Mouse (Mus musculus) lung, embryonic 14.5 days (tissue): ENCODE measurements around the gene Pde4d. TPM values are rescaled to one million over a fixed set of nuclear protein-coding genes. Genes with fewer than 3 reads are reported as not detected.

Experiments
- ATAC-seq: fragments of 200-750 bp; cut with Nextera tagmentation; 2 replicates; pipeline ENCODE4 v1.8.0; 2017; ENCODE audit warnings: mild to moderate bottlenecking, moderate TSS enrichment, moderate library complexity; ENCODE audit not compliant: insufficient read depth
- DNase-seq: peaks from one replicate; pipeline ENCODE4 v3.0.0-alpha.2; 2015
- H3K27ac ChIP-seq: fragments of 300-500 bp; sonication (generic); 2 replicates; pipeline ENCODE4 v1.5.1; 2014; ENCODE audit warnings: low read depth, mild to moderate bottlenecking, moderate library complexity
- H3K27me3 ChIP-seq: fragments of 300-500 bp; sonication (generic); 2 replicates; pipeline ENCODE4 v1.6.1; 2014; ENCODE audit warnings: low read length, control low read depth; ENCODE audit not compliant: insufficient read depth
- H3K36me3 ChIP-seq: fragments of 300-500 bp; sonication (generic); 2 replicates; pipeline ENCODE4 v1.6.1; 2014; ENCODE audit warnings: control low read depth; ENCODE audit not compliant: insufficient read depth
- H3K4me1 ChIP-seq: fragments of 300-500 bp; sonication (generic); 2 replicates; pipeline ENCODE4 v1.6.1; 2014; ENCODE audit warnings: antibody characterized with exemption, control low read depth; ENCODE audit not compliant: insufficient read depth
- H3K4me2 ChIP-seq: fragments of 300-500 bp; sonication (generic); 2 replicates; pipeline ENCODE4 v1.6.1; 2014; ENCODE audit warnings: mild to moderate bottlenecking
- H3K4me3 ChIP-seq: fragments of 300-500 bp; sonication (generic); 2 replicates; pipeline ENCODE4 v1.5.1; 2014; ENCODE audit warnings: low read depth, low read length
- H3K9ac ChIP-seq: fragments of 300-500 bp; sonication (generic); 2 replicates; pipeline ENCODE4 v1.6.1; 2014
- H3K9me3 ChIP-seq: fragments of 300-500 bp; sonication (generic); 2 replicates; pipeline ENCODE4 v1.6.1; 2016; ENCODE audit warnings: low read depth, low read length, control low read depth
- CTCF ChIP-seq: IDR thresholded peaks from 2 replicates; pipeline ENCODE4 v1.5.1; 2016; ENCODE audit warnings: antibody characterized with exemption, low read depth
- WGBS: fragments of 180-500 bp; shearing (Covaris S2); extraction: QIAGEN DNeasy Blood & Tissue Kit; methylation state at CpG from one replicate; pipeline ENCODE4 v1.1.7; 2014; 5-methylcytosine and 5-hydroxymethylcytosine counted together
- polyA plus RNA-seq: library from polyadenylated mRNA; unstranded; fragments of >200 nt; fragmentation: Nextera tagmentation; extraction: Ambion mirVana; gene quantifications from 2 replicates; pipeline ENCODE4 v1.2.1, GENCODE M21; 2014

Pde4d gene
- polyA plus RNA-seq, 1 experiment from 2014 or later: 16.2 TPM

DNA sequence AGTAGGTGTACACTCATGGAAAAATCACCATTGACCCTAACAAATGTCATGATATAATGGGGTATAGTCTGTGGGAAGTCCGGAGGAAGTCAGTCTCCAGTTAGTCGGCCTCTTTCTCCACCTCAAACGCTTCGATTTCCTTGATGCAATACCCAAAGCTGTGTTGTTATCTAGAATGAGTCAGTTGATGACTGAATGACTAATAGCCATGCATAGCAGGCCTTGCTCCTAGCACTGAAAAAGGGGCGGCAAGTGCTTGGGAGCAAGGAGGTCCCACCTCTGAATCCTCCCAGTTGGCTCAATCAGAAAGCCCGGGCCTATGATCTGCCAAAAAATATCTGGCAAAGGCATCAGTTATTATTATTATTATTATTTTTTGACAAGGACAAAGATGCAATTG, 1209.4 kb downstream of the Pde4d start:
- ATAC-seq (no peak), DNase-seq (no peak)
- H3K9ac ChIP-seq: no peak overlapping the region
- no peaks in the 10 kb centered on the region for H3K9me3 ChIP-seq
- no peaks in the 10 kb centered on the region for H3K27me3 ChIP-seq
- no peak overlapping the region for H3K4me3 ChIP-seq
- H3K36me3 ChIP-seq: no peaks in the 10 kb centered on the region
- WGBS: 34% methylated on average over 6 of the region's 6 CpGs
- H3K27ac ChIP-seq: no peak overlapping the region
- H3K4me1 ChIP-seq: 0 out of 2 replicates have a peak, but pooled peaks cover 4% of the 10 kb centered on the region
- H3K4me2 ChIP-seq: no peak overlapping the region
- no peak for TF ChIP-seq CTCF

DNA sequence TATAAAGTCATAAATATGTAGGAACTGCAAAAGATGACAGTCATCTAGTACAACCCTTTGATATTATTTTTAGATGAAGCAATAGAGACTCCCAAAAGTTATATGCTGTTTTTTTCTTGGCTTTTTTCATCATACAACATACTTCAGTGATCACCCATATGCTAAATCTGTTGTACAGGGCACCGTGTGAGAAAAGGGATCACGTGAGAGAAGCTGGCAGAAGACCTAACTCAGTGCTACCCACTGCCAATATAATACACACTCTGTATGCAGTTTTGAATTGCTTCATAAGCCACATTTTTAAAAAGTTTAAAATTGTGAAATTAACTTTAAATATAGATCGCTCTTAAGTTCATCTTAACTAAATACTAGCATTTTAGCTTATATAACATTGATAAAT, 1211.6 kb downstream of the Pde4d start:
- no peak overlapping the region for H3K4me3 ChIP-seq
- WGBS: 90% methylated on average over 3 of the region's 3 CpGs
- H3K9ac ChIP-seq: no peak overlapping the region
- no peaks in the 10 kb centered on the region for H3K36me3 ChIP-seq
- H3K4me2 ChIP-seq: no peak overlapping the region
- TF ChIP-seq CTCF: no peak
- H3K9me3 ChIP-seq: no peaks in the 10 kb centered on the region
- ATAC-seq: no peak
- peaks cover 16% of the 10 kb centered on the region; the same call in 1 of the 2 replicates for H3K4me1 ChIP-seq
- no peak for DNase-seq
- no peak overlapping the region for H3K27ac ChIP-seq
- H3K27me3 ChIP-seq: no peaks in the 10 kb centered on the region

- Histone ChIP-seq H3K9ac (no peak overlapping the region), H3K9me3 (no peaks in the 10 kb centered on the region), H3K27me3 (no peaks in the 10 kb centered on the region), H3K4me1 (peaks cover 16% of the 10 kb centered on the region; the same call in 1 of the 2 replicates), H3K4me3 (no peak overlapping the region), H3K36me3 (no peaks in the 10 kb centered on the region), H3K27ac (no peak overlapping the region), H3K4me2 (no peak overlapping the region)
- WGBS: 30% methylated on average over 5 of the region's 5 CpGs
- TF ChIP-seq CTCF: no peak
- no peak for DNase-seq
- ATAC-seq: no peak
Observed at GRCm38 (mm10) chr13:109662099-109662498, 1212.4 kb downstream of the Pde4d start.

- no peaks in the 10 kb centered on the region for H3K27me3 ChIP-seq
- peaks cover 16% of the 10 kb centered on the region; the same call in 1 of the 2 replicates for H3K4me1 ChIP-seq
- H3K4me3 ChIP-seq: no peak overlapping the region
- no peak overlapping the region for H3K4me2 ChIP-seq
- ATAC-seq: no peak
- no peak for TF ChIP-seq CTCF
- H3K27ac ChIP-seq: no peak overlapping the region
- DNase-seq: no peak
- no peaks in the 10 kb centered on the region for H3K9me3 ChIP-seq
- 46% methylated on average over 3 of the region's 3 CpGs for WGBS
- no peak overlapping the region for H3K9ac ChIP-seq
- H3K36me3 ChIP-seq: no peaks in the 10 kb centered on the region
Observed at GRCm38 (mm10) chr13:109662731-109663130, 1213.0 kb downstream of the Pde4d start.

DNA sequence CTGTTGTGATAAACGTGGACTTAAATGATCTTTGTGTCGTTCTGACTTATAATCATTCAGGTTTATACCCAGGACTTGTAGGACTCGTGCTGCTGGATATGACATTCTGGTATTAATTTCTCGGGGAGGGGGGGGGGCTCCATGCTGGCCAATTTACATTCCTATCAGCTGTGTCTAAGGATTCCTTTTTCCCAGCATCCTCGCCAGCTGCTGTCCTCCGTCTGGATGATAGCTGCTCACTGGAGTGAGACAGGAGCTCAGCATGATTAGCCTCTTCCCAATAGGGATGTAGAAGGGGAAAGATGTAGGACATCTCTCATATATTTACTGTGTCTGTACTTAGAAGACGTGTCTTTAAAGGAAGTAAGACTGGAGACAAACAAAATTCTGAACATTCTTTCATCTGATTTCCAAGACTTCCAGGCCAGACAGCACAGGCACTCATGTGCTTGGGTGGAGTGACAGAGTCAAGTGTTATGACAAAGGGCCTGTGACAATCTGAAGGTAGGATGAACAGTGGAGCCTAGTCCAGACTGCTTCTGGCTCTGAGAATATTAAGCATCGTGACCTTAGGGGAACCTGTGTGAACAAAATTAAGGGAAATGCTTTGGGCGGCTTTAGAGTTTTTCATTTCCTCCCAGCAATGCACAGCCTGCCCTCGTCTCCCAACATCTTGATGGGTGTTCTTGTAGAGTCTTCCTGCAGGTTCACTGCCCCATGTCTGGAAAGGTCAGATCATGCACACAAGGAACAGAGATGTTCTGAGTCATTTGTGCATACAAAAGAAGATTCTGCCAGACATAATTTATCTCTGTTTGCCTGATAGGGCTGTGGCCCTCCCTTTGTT, 1215.4 kb downstream of the Pde4d start:
- Histone ChIP-seq H3K4me2 (peak overlapping the region; percentile 15; the same call in 1 of the 2 replicates), H3K4me3 (no peak overlapping the region), H3K27ac (peak overlapping the region; percentile 56; the same call in 1 of the 2 replicates), H3K27me3 (no peaks in the 10 kb centered on the region), H3K9ac (no peak overlapping the region), H3K36me3 (no peaks in the 10 kb centered on the region), H3K9me3 (no peaks in the 10 kb centered on the region), H3K4me1 (peaks cover 12% of the 10 kb centered on the region; the same call in 1 of the 2 replicates)
- WGBS: 37% methylated on average over 10 of the region's 10 CpGs
- TF ChIP-seq CTCF: no peak
- ATAC-seq (peak; percentile 37; the same call in 1 of the 2 replicates), DNase-seq (no peak)

DNA sequence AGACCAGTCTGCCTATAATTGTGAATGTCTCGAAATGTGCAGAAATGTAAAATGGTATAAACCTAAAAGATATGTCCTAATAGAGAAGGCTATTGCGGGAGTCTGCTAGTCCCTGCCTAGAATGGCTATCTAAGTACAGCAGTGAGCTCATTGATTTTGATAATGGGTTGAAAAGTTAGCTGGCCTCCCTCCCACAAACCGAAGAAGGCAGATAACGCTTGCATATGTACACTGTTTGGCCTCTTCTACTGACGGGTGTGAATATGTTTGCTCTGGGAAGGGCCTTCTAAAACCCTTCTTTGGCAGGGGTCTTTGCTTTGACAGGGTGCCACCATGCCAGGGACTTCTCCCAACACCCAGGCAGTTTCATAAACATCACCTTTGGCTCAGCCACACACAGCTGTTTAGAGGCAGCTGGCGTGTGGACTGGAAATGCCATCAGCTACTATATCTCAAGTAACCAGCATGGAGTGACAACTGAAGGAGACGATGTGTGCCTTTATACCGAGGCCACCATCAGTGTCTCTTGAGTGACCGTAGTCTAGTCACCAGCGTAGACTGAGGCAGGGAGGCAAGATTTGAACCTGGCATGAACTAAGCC, 1216.2 kb downstream of the Pde4d start:
- no peak overlapping the region for H3K4me3 ChIP-seq
- no peaks in the 10 kb centered on the region for H3K36me3 ChIP-seq
- H3K27ac ChIP-seq: peak overlapping the region; percentile 56; the same call in 1 of the 2 replicates
- ATAC-seq (peak; percentile 90), DNase-seq (peak; percentile 84)
- no peaks in the 10 kb centered on the region for H3K27me3 ChIP-seq
- no peak for TF ChIP-seq CTCF
- peak overlapping the region; percentile 15; the same call in 1 of the 2 replicates for H3K4me2 ChIP-seq
- WGBS: 20% methylated on average over 10 of the region's 10 CpGs
- peaks cover 12% of the 10 kb centered on the region; the same call in 1 of the 2 replicates for H3K4me1 ChIP-seq
- no peaks in the 10 kb centered on the region for H3K9me3 ChIP-seq
- H3K9ac ChIP-seq: no peak overlapping the region

DNA sequence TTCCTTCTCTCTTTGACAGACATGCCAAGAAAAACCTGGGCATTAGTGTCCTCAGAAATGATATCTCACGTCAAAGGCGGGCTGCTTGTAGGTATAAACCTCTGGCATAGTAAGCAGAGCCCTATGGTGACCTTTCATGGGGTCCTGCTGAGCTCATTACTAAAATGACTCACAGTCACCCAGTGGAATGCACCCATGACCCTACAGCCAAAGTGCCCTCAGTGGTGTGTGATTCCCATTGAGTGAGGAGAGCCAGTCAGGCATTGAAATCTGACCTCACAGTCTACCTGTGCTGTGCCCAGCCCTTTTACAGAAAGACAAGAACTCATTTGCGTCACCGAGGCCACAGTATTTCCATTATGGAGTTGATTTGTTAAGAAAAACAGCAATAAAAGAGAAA, 1220.2 kb downstream of the Pde4d start:
- no peaks in the 10 kb centered on the region for H3K36me3 ChIP-seq
- H3K4me3 ChIP-seq: no peak overlapping the region
- H3K4me1 ChIP-seq: peaks cover 10% of the 10 kb centered on the region; the same call in 1 of the 2 replicates
- no peaks in the 10 kb centered on the region for H3K27me3 ChIP-seq
- no peaks in the 10 kb centered on the region for H3K9me3 ChIP-seq
- 72% methylated on average over 4 of the region's 4 CpGs for WGBS
- DNase-seq: no peak
- no peak for ATAC-seq
- no peak overlapping the region for H3K9ac ChIP-seq
- no peak overlapping the region for H3K27ac ChIP-seq
- no peak overlapping the region for H3K4me2 ChIP-seq
- TF ChIP-seq CTCF: no peak
